Mouse (Mus musculus): Measurements from ENCODE around the gene Ticam1. TPM values are rescaled to one million over a fixed set of nuclear protein-coding genes. Genes with fewer than 3 reads are reported as not detected.
A peak's percentile ranks its signal among the peaks of the same experiment; 100 is the strongest.

Gene Ticam1
- polyA plus RNA-seq, 1 experiment from 2014 or later, result 8.6 TPM

DNA sequence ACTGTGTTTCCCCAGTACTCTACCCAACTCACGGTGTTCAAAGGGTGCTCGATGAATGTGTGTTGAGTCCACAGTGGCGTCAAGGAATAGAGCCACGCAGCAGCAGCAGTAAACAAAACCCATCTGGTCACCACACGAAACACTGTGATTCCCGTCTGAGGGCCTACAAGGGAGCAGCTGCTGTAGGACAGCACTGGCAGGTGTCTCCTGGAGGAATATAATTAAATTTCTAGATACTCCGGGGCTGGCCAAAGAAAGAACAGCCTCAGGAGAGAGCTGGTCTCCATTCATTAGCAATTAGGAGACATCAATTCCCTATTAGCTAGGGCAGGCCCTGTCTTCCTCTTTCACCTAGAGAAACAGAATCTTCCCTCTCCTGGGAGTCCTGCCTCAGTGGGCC, 31.0 kb downstream of the Ticam1 start:
- no peak overlapping the region for H3K9ac ChIP-seq
- no peaks in the 10 kb centered on the region for H3K4me1 ChIP-seq (replicated peaks)
- no peak overlapping the region for H3K27ac ChIP-seq (ENCODE audit: poor library complexity, severe bottlenecking)
- H3K36me3 ChIP-seq, result no peaks in the 10 kb centered on the region
- no peak for ATAC-seq (ENCODE audit: insufficient number of reproducible peaks, low FRiP score)
- H3K27me3 ChIP-seq (replicated peaks), result peaks cover 27% of the 10 kb centered on the region
- WGBS, result 67% methylated on average over 7 of the region's 7 CpGs
- no peak overlapping the region for H3K4me2 ChIP-seq
- H3K4me3 ChIP-seq, result no peak overlapping the region
- H3K9me3 ChIP-seq (replicated peaks), result no peaks in the 10 kb centered on the region

DNA sequence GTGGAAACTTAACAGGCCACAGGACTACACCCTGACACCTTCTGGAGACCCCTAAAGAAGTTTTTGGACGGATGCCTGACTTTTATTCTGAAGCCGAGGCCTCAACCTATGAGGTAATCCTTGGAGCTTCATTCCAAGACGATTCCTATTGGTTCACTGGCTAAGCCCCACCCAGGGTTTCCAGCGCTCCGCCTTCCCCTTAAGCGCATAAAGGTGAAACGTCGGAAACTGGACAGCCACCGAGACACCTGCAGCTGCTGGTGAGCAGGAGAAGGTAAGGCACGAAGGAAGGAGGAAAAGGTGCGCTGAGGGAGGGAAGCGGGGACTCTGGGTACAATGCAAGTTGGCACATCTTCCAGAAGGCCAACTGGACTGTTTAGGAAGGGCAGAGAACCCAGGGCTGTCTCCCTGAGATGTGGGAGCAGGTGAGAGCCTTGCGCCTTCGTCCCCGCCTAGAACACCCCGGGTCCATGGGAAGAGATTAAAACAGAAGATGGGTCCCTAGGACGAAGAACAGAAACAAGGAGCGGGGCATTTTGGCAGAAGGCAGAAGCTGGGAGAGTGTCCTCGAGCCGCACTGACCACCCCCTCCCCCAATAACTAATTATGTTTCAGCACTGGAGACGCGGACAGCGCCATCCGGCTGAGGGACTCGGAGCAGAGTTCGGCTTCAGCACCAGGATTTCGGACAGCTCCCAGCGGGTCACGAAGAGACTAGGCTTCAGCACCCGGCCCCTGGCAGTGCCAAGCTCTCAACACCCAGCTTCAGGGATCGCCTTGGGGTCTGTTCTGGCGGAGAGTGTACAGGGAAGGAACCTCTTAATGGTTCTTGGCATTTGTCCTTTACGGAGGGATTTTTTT, 34.8 kb downstream of the Ticam1 start:
- ATAC-seq (ENCODE audit: insufficient number of reproducible peaks, low FRiP score), result peak; percentile 73
- Histone ChIP-seq H3K27me3 (replicated peaks) (peaks cover 33% of the 10 kb centered on the region), H3K9me3 (replicated peaks) (no peaks in the 10 kb centered on the region), H3K36me3 (no peaks in the 10 kb centered on the region), H3K4me2 (no peak overlapping the region), H3K4me1 (replicated peaks) (no peaks in the 10 kb centered on the region), H3K27ac (ENCODE audit: poor library complexity, severe bottlenecking) (no peak overlapping the region), H3K4me3 (no peak overlapping the region), H3K9ac (no peak overlapping the region)
- WGBS, result under 1% methylated on average over 33 of the region's 33 CpGs

DNA sequence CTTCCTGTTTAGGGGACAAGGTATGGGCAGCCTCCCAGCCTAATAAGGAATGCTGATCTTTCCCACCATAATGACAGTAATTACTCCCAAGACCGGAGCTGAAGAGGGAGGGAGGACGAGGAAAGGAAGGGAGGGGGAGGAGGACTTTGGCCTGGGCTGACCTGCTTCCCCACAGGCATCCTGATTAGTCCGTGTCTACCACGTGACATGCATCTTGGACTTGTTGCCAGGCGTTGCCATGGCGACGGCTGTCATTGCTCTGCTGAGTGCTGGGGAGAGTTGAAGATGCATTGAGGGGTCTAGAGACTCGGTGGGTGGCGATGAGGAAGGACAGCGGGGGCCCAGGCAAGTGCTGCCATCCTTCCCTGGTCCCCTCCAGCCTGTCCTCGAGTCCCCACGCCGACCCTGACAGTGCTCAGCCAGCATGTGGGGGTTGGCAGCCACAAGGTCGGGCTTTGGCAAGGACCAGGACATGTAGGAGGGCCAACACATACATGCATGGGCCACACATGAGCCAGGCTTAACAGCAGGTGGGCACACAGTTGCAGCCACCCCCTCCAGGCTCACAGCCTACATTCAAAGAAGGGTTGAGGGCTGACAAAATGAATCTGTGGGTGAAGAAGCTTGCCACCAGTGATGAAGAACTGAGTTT, 42.6 kb downstream of the Ticam1 start:
- Histone ChIP-seq H3K9me3 (replicated peaks) (no peaks in the 10 kb centered on the region), H3K9ac (no peak overlapping the region), H3K4me3 (no peak overlapping the region), H3K4me2 (no peak overlapping the region), H3K4me1 (replicated peaks) (0 out of 2 replicates have a peak, but pooled peaks cover 5% of the 10 kb centered on the region), H3K27me3 (replicated peaks) (peaks cover 7% of the 10 kb centered on the region), H3K27ac (ENCODE audit: poor library complexity, severe bottlenecking) (no peak overlapping the region), H3K36me3 (no peaks in the 10 kb centered on the region)
- WGBS, result 4% methylated on average over 14 of the region's 14 CpGs
- peak; percentile 33; the same call in 1 of the 2 replicates for ATAC-seq (ENCODE audit: insufficient number of reproducible peaks, low FRiP score)

DNA sequence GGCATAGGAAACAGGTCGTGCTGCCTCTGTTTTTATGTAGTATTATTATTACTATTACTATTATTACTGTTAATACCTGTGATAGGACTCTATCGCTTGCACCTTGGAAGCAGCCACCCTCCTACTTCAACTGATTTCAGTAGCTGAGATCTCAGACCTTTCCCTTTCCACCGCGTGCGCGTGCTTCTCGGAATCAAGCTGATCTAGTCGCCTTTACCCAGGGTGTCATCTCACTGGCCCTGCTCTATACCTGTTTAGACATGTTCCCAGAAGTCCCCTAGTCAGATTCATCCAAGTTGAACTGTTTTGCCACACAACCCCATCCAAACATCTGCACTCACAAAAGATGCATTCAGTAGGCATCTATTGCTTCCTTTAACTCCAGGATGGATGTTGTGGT, 43.2 kb downstream of the Ticam1 start:
- H3K9ac ChIP-seq, result no peak overlapping the region
- no peaks in the 10 kb centered on the region for H3K36me3 ChIP-seq
- WGBS, result 42% methylated on average over 8 of the region's 8 CpGs
- no peak overlapping the region for H3K27ac ChIP-seq (ENCODE audit: poor library complexity, severe bottlenecking)
- 0 out of 2 replicates have a peak, but pooled peaks cover 5% of the 10 kb centered on the region for H3K4me1 ChIP-seq (replicated peaks)
- H3K4me2 ChIP-seq, result no peak overlapping the region
- H3K4me3 ChIP-seq, result no peak overlapping the region
- no peak for ATAC-seq (ENCODE audit: insufficient number of reproducible peaks, low FRiP score)
- H3K9me3 ChIP-seq (replicated peaks), result no peaks in the 10 kb centered on the region
- H3K27me3 ChIP-seq (replicated peaks), result peaks cover 10% of the 10 kb centered on the region

DNA sequence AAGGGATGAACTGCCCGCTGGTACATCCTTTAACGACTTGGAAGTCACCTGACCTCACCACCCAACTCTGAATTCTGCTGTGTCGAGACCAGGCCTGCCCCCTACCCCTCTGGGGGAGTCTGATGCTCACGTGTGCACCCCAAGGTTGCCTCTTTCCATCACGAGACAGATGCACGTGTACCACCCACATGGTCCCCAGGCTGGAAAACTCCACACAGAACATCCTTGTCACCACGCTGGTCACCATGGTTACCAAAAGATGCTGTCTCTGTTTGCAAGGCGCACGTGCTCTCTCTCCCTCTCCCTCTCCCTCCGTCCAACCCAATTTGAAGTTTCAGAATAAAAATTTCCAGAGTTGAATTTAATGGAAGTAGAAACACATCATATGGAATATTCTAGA, 46.6 kb downstream of the Ticam1 start:
- Histone ChIP-seq H3K4me2 (no peak overlapping the region), H3K36me3 (no peaks in the 10 kb centered on the region), H3K9me3 (replicated peaks) (no peaks in the 10 kb centered on the region), H3K9ac (no peak overlapping the region), H3K4me3 (no peak overlapping the region), H3K27me3 (replicated peaks) (peaks cover 14% of the 10 kb centered on the region), H3K27ac (ENCODE audit: poor library complexity, severe bottlenecking) (no peak overlapping the region), H3K4me1 (replicated peaks) (0 out of 2 replicates have a peak, but pooled peaks cover 5% of the 10 kb centered on the region)
- ATAC-seq (ENCODE audit: insufficient number of reproducible peaks, low FRiP score), result no peak
- 58% methylated on average over 10 of the region's 10 CpGs for WGBS

DNA sequence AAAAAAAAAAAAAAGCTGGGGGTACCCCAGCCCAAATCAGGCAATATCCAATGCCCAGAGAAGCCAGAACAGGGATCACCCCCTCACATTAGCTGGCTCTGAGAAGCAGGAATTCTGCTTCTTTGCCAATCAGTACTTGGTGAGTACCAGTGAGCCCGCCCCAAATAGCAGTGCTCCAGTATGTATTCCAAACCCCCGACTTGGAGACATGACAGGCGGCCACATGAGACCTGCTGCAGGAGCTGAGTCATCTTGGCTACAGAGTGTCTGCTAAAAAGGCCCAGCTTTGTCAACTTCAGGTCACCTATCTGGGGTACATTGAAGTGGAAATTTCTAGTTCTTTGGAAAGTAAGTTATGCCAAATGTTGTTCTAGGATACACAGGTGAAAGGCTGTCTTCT, 50.0 kb downstream of the Ticam1 start:
- no peak overlapping the region for H3K9ac ChIP-seq
- 70% methylated on average over 3 of the region's 3 CpGs for WGBS
- no peak overlapping the region for H3K4me2 ChIP-seq
- no peaks in the 10 kb centered on the region for H3K9me3 ChIP-seq (replicated peaks)
- ATAC-seq (ENCODE audit: insufficient number of reproducible peaks, low FRiP score), result no peak
- no peak overlapping the region for H3K27ac ChIP-seq (ENCODE audit: poor library complexity, severe bottlenecking)
- peaks cover 11% of the 10 kb centered on the region; the same call in 1 of the 2 replicates for H3K27me3 ChIP-seq (replicated peaks)
- H3K4me3 ChIP-seq, result no peak overlapping the region
- no peaks in the 10 kb centered on the region for H3K36me3 ChIP-seq
- no peaks in the 10 kb centered on the region for H3K4me1 ChIP-seq (replicated peaks)

DNA sequence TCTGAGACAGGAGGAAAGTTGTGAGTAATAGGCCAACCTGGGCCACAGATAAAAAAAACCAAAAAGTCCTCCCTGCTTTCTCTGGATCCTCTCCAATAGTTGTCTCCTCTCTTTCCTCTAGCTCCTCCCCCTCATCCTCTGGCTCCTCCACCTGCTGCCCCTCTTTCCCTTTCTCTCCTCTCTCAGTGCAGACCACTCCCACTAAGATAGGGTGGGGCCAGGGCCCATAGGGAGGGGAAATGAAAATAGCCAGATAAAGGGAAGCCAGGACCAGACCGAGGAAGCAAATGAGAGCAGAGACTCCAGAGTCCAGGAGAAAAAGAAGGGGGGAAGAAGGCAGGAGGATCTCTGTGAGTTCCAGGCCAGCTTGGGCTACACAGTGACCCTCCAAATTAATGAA, 51.7 kb downstream of the Ticam1 start:
- Histone ChIP-seq H3K9ac (no peak overlapping the region), H3K27me3 (replicated peaks) (peaks cover 11% of the 10 kb centered on the region; the same call in 1 of the 2 replicates), H3K27ac (ENCODE audit: poor library complexity, severe bottlenecking) (no peak overlapping the region), H3K9me3 (replicated peaks) (no peaks in the 10 kb centered on the region), H3K4me3 (no peak overlapping the region), H3K36me3 (no peaks in the 10 kb centered on the region), H3K4me1 (replicated peaks) (no peaks in the 10 kb centered on the region), H3K4me2 (no peak overlapping the region)
- 23% methylated on average over 1 of the region's 1 CpGs for WGBS
- no peak for ATAC-seq (ENCODE audit: insufficient number of reproducible peaks, low FRiP score)

DNA sequence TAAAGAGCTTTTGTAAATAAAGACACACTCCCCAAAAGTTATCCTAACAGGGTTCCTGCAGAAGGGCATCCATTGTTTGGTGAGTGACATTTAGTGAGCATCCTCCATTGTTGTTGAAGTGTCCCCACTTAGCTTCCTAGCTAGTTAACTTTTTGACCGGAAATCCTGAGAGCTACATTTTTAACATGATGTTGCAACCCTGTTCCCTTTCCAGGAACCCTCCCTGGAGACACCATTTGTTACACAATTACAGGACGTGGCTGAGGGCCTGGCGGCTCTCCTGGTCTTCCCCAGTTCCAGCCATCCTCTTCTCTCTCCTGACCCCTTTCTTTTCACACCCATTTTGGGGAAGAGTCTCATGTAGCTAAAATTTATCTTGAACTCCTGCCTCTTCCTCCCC, 56.8 kb downstream of the Ticam1 start:
- Histone ChIP-seq H3K27me3 (replicated peaks) (0 out of 2 replicates have a peak, but pooled peaks cover 3% of the 10 kb centered on the region), H3K9me3 (replicated peaks) (no peaks in the 10 kb centered on the region), H3K4me1 (replicated peaks) (peaks cover 23% of the 10 kb centered on the region), H3K9ac (no peak overlapping the region), H3K27ac (ENCODE audit: poor library complexity, severe bottlenecking) (no peak overlapping the region), H3K36me3 (peaks cover 10% of the 10 kb centered on the region), H3K4me2 (no peak overlapping the region), H3K4me3 (no peak overlapping the region)
- ATAC-seq (ENCODE audit: insufficient number of reproducible peaks, low FRiP score), result no peak
- WGBS, result 47% methylated on average over 3 of the region's 3 CpGs

MicroRNAs within 50 kb of the gene (microRNA counts, 519-probe panel; counts per million panel counts)
- microRNA mmu-miR-7b, result 1,334 counts per million, percentile 2 among the panel's probes with 10 or more counts

Small RNAs within 50 kb of the gene (microRNA-seq; reads per million reads assigned to microRNA genes)
- 3.3 reads per million, percentile 10 among the genes with 10 or more reads in this experiment for gene Mir7b

Other genes with a start within 250 kb of the Ticam1 start
- gene Sh3gl1, start 240.2 kb downstream of the Ticam1 start, polyA plus RNA-seq (2016; fragmentation: Nextera tagmentation; extraction: Ambion mirVana), result 93.2 and 96.6 TPM in 2 replicates
- gene Chaf1a, start 236.3 kb downstream of the Ticam1 start, polyA plus RNA-seq (2016; fragmentation: Nextera tagmentation; extraction: Ambion mirVana), result 22.0 and 22.6 TPM in 2 replicates
- gene Ubxn6, start 201.8 kb downstream of the Ticam1 start, polyA plus RNA-seq (2016; fragmentation: Nextera tagmentation; extraction: Ambion mirVana), result 35.5 and 39.8 TPM in 2 replicates
- gene Hdgfl2, start 197.2 kb downstream of the Ticam1 start, polyA plus RNA-seq (2016; fragmentation: Nextera tagmentation; extraction: Ambion mirVana), result 93.1 and 95.1 TPM in 2 replicates
- gene Plin4, start 167.0 kb downstream of the Ticam1 start, polyA plus RNA-seq (2016; fragmentation: Nextera tagmentation; extraction: Ambion mirVana), result 0.05 and 0.12 TPM in 2 replicates
- gene Plin5, start 159.2 kb downstream of the Ticam1 start, polyA plus RNA-seq (2016; fragmentation: Nextera tagmentation; extraction: Ambion mirVana), result 0.09 and 0.17 TPM in 2 replicates
- gene Lrg1, start 154.8 kb downstream of the Ticam1 start, polyA plus RNA-seq (2016; fragmentation: Nextera tagmentation; extraction: Ambion mirVana), result 0.18 TPM in 1 of 2 replicates, not detected in the other
- 0.44 and 0.57 TPM in 2 replicates for gene Sema6b, start 136.4 kb downstream of the Ticam1 start, polyA plus RNA-seq (2016; fragmentation: Nextera tagmentation; extraction: Ambion mirVana)
- gene Tnfaip8l1, start 114.3 kb downstream of the Ticam1 start, polyA plus RNA-seq (2016; fragmentation: Nextera tagmentation; extraction: Ambion mirVana), result 4.8 and 5.0 TPM in 2 replicates
- gene Mydgf, start 92.9 kb downstream of the Ticam1 start, polyA plus RNA-seq (2016; fragmentation: Nextera tagmentation; extraction: Ambion mirVana), result 72.9 and 73.2 TPM in 2 replicates
- gene Dpp9, start 57.9 kb downstream of the Ticam1 start, polyA plus RNA-seq (2016; fragmentation: Nextera tagmentation; extraction: Ambion mirVana), result 27.8 and 28.4 TPM in 2 replicates
- 19.5 and 19.9 TPM in 2 replicates for gene Fem1a, start 20.0 kb downstream of the Ticam1 start, polyA plus RNA-seq (2016; fragmentation: Nextera tagmentation; extraction: Ambion mirVana)
- 59.1 and 60.0 TPM in 2 replicates for gene Plin3, start 16.1 kb upstream of the Ticam1 start, polyA plus RNA-seq (2016; fragmentation: Nextera tagmentation; extraction: Ambion mirVana)
- not detected in 2 replicates for gene Arrdc5, start 23.5 kb upstream of the Ticam1 start, polyA plus RNA-seq (2016; fragmentation: Nextera tagmentation; extraction: Ambion mirVana)
- gene Uhrf1, start 26.5 kb upstream of the Ticam1 start, polyA plus RNA-seq (2016; fragmentation: Nextera tagmentation; extraction: Ambion mirVana), result 88.4 and 91.2 TPM in 2 replicates
- 34.3 and 37.1 TPM in 2 replicates for gene Kdm4b, start 49.3 kb upstream of the Ticam1 start, polyA plus RNA-seq (2016; fragmentation: Nextera tagmentation; extraction: Ambion mirVana)
- 86.8 and 90.2 TPM in 2 replicates for gene Ptprs, start 199.7 kb upstream of the Ticam1 start, polyA plus RNA-seq (2016; fragmentation: Nextera tagmentation; extraction: Ambion mirVana)
- not detected in 2 replicates for gene Znrf4, start 235.6 kb upstream of the Ticam1 start, polyA plus RNA-seq (2016; fragmentation: Nextera tagmentation; extraction: Ambion mirVana)

Measured in heart, embryonic 12.5 days (tissue).